Mouse (Mus musculus) ES-Bruce4 (cell line): ENCODE results near the gene Hgd.

Experiments
- CTCF ChIP-seq: IDR thresholded peaks from one replicate; pipeline ENCODE4 v1.8.1; 2011; ENCODE audit warnings: low read depth, low read length
- POLR2A ChIP-seq: IDR thresholded peaks from one replicate; pipeline ENCODE4 v1.8.1; 2011; ENCODE audit warnings: low read length; ENCODE audit not compliant: insufficient read depth

GRCm38 (mm10) chr16:37575325-37575724 is 4.6 kb upstream of the Hgd start:
- TF ChIP-seq POLR2A, result no peak
- TF ChIP-seq CTCF, result no peak
